Mouse (Mus musculus) liver, embryonic 14.5 days (tissue): ENCODE results near the gene Gm49380. TPM values are rescaled to one million over a fixed set of nuclear protein-coding genes. Genes with fewer than 3 reads are reported as not detected.
A peak's percentile ranks its signal among the peaks of the same experiment; 100 is the strongest.

Source experiments
- ATAC-seq: fragments of 200-750 bp; cut with Nextera tagmentation; 2 replicates; pipeline ENCODE4 v1.8.0; 2017; ENCODE audit warnings: moderate number of reproducible peaks, mild to moderate bottlenecking, moderate library complexity; ENCODE audit not compliant: insufficient read depth
- DNase-seq, 3 experiments: peaks; one replicate each; pipeline ENCODE4 v3.0.0-alpha.2; 2012 to 2013; ENCODE audit warnings: low read depth in 3 of 3, low spot score in 3 of 3
- H3K27ac ChIP-seq: fragments of 300-500 bp; sonication (generic); 2 replicates; pipeline ENCODE4 v1.5.1; 2014; ENCODE audit warnings: moderate library complexity, mild to moderate bottlenecking, control low read depth, inconsistent platforms
- H3K27me3 ChIP-seq: fragments of 300-500 bp; sonication (generic); 2 replicates; pipeline ENCODE4 v1.6.1; 2014; ENCODE audit warnings: mild to moderate bottlenecking, low read length, moderate library complexity; ENCODE audit not compliant: control insufficient read depth, insufficient read depth
- H3K36me3 ChIP-seq: fragments of 300-500 bp; sonication (generic); replicated peaks from 2 replicates; pipeline ENCODE4 v1.6.1; 2014; ENCODE audit warnings: low read depth; ENCODE audit not compliant: control insufficient read depth, insufficient read depth
- H3K4me1 ChIP-seq, 2 experiments: fragments of 200-500 bp in 1 of 2; fragments of 300-500 bp in 1 of 2; sonication (generic) in 1 of 2; replicated peaks; 2 replicates each; pipeline ENCODE4 v1.6.1; 2012 to 2014; ENCODE audit warnings: antibody characterized with exemption in 1 of 2, inconsistent platforms in 1 of 2, low read length in 1 of 2; ENCODE audit not compliant: control insufficient read depth in 2 of 2, insufficient read depth in 2 of 2
- H3K4me2 ChIP-seq: fragments of 300-500 bp; sonication (generic); 2 replicates; pipeline ENCODE4 v1.6.1; 2014; ENCODE audit warnings: low read depth, mild to moderate bottlenecking, control low read depth, moderate library complexity
- H3K4me3 ChIP-seq, 2 experiments: fragments of 200-500 bp in 1 of 2; fragments of 300-500 bp in 1 of 2; sonication (generic) in 1 of 2; 2 replicates each; pipeline ENCODE4 v1.5.1; 2012 to 2014; ENCODE audit warnings: low read depth in 2 of 2, low read length in 2 of 2, mild to moderate bottlenecking in 2 of 2, control low read depth in 1 of 2, inconsistent platforms in 1 of 2, moderate library complexity in 1 of 2; ENCODE audit not compliant: insufficient read depth in 1 of 2
- H3K9ac ChIP-seq: fragments of 300-500 bp; sonication (generic); replicated peaks from 2 replicates; pipeline ENCODE4 v1.6.1; 2014; ENCODE audit warnings: mild to moderate bottlenecking, control low read depth, moderate library complexity
- H3K9me3 ChIP-seq: fragments of 300-500 bp; sonication (generic); 2 replicates; pipeline ENCODE4 v1.6.1; 2016; ENCODE audit warnings: low read length, mixed read lengths; ENCODE audit not compliant: control insufficient read depth
- CTCF ChIP-seq: IDR thresholded peaks from 2 replicates; pipeline ENCODE4 v1.5.1; 2016; ENCODE audit warnings: antibody characterized with exemption, low read depth, control low read depth
- EP300 ChIP-seq: IDR thresholded peaks from 2 replicates; pipeline ENCODE4 v1.6.1; 2016; ENCODE audit warnings: antibody characterized with exemption, low read depth
- WGBS: fragments of 180-500 bp; shearing (Covaris S2); extraction: QIAGEN DNeasy Blood & Tissue Kit; methylation state at CpG from one replicate; pipeline ENCODE4 v1.1.7; 2014; ENCODE audit not compliant: insufficient replicate concordance; 5-methylcytosine and 5-hydroxymethylcytosine counted together
- polyA plus RNA-seq, 2 experiments: library from polyadenylated mRNA; depleted of rRNA in 1 of 2; stranded (reverse) in 1 of 2; unstranded in 1 of 2; fragments of >200 nt; fragmentation: Nextera tagmentation in 1 of 2; extraction: Ambion mirVana in 1 of 2; gene quantifications; 2 replicates each; pipeline versions ENCODE4 v1.2.1 to v1.2.3; 2012 to 2014

Gm49380 gene
- polyA plus RNA-seq, 2 experiments, result 0.09 TPM; not detected in 1

DNA sequence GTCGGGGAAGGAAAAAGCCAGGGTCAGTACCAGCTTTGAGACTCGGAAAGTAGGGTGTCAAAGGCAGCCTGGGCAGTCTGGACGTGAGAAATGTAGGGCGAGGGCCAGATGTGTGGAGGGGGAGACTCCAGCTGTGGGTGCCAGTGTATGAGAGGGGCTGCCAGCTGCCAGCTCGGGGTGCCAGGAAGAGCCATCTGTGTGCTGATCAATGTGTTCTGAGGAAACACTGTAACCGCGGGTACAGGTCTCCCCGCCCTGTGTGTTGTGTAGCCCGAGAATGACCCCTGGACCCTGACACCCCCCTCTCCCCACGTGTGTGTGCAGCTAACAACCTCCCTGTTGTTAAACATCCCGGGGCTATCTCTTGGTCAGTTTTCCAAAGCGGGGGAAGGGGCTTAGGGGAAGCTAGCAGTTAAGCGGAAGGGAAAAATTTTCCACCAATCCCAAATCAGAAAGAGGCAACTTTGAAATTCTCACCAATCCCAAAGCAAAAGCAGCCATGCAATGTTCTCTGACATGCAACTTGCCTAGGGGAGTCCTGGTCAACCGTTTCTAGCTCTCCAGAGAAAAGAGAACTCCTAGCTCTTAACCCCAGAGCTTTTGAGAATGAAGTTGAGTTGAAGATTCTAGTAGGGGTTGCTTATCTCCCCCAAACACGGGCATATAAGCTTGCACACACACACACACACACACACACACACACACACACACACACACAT lies 45.9 kb downstream of the Gm49380 start:
- H3K36me3 ChIP-seq, result no peaks in the 10 kb centered on the region
- peak overlapping the region; percentile 53 to 58 for H3K4me3 ChIP-seq
- no peak overlapping the region for H3K27ac ChIP-seq
- peaks cover 4 to 5% of the 10 kb centered on the region in 2 experiments; a peak in 2 of 4 replicates for H3K4me1 ChIP-seq
- no peak for DNase-seq
- peak overlapping the region; percentile 80 for H3K4me2 ChIP-seq
- H3K9me3 ChIP-seq, result no peaks in the 10 kb centered on the region
- TF ChIP-seq EP300 (no peak), CTCF (no peak)
- peaks cover 2% of the 10 kb centered on the region for H3K27me3 ChIP-seq
- H3K9ac ChIP-seq, result peak overlapping the region; percentile 50
- ATAC-seq, result peak; percentile 47; the same call in 1 of the 2 replicates
- WGBS, result 6% methylated on average over 15 of the region's 15 CpGs

DNA sequence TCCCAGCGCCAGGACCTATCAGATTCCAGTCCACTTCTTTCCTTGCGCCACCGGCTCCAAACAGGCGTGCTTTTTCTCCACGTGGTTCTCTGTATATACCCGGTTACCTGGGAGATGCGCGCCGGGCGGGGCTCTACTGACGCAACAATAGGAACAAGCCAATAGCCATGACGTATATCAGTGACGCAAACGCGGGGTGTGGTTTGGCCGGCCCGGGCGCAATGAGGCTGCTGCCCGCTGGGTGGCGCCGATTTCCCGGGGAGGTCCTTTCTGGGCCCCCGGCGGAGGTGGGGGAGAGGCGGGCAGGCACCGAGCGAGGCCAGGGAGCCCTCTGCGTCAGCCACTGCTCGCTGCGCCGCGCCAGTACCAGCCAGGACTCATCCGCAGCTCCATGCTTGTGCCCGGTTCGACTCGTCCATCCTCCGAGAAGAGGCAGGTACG lies 46.5 kb downstream of the Gm49380 start, which contains the start of gene Usp2:
TSS of gene Usp2 (plus strand) at position 237 of the 441 bp plus-strand sequence.
- H3K4me1 ChIP-seq, result peaks cover 4 to 5% of the 10 kb centered on the region in 2 experiments; a peak in 2 of 4 replicates
- H3K4me3 ChIP-seq, result peak within 1 kb of the TSS; percentile 53 to 58
- peaks cover 2% of the 10 kb centered on the region for H3K27me3 ChIP-seq
- peak; percentile 85 to 91 (median 87) for DNase-seq
- no peaks in the 10 kb centered on the region for H3K9me3 ChIP-seq
- H3K27ac ChIP-seq, result no peak within 1 kb of the TSS
- peak; percentile 93 for ATAC-seq
- peak within 1 kb of the TSS; percentile 80 for H3K4me2 ChIP-seq
- WGBS, result under 1% methylated on average over 38 of the region's 38 CpGs
- no peak for TF ChIP-seq EP300
- peak; percentile 84 for TF ChIP-seq CTCF
- peak within 1 kb of the TSS; percentile 50 for H3K9ac ChIP-seq
- H3K36me3 ChIP-seq, result no peaks in the 10 kb centered on the region

DNA sequence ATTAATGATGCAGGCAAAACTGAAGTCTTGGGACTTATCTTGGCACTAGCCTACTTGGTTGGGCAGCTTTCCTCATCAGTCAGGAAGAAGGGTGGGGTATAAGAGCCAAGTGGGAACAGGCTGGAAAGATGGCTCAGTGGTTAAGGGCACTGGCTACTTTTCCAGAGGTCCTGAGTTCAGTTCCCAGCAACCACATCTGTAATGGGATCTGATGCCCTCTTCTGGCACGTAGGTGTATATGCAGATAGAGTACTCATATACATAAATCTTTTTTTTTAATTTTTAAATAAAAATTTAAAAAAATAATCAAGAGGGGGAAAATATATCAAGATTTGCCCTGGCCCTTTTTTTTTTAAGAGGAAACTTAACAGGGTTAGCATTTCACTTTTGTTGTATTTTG lies 48.1 kb downstream of the Gm49380 start:
- Histone ChIP-seq H3K36me3 (no peaks in the 10 kb centered on the region), H3K9ac (no peak overlapping the region), H3K4me3 (no peak overlapping the region), H3K9me3 (no peaks in the 10 kb centered on the region), H3K27ac (no peak overlapping the region), H3K4me2 (no peak overlapping the region), H3K27me3 (no peaks in the 10 kb centered on the region; the same call in 1 of the 2 replicates), H3K4me1 (peaks cover 4 to 5% of the 10 kb centered on the region in 2 experiments; a peak in 2 of 4 replicates)
- TF ChIP-seq CTCF (peak; percentile 29; the same call in 1 of the 2 replicates), EP300 (no peak)
- ATAC-seq (no peak), DNase-seq (no peak)
- WGBS, result 28% methylated on average over 1 of the region's 1 CpGs

DNA sequence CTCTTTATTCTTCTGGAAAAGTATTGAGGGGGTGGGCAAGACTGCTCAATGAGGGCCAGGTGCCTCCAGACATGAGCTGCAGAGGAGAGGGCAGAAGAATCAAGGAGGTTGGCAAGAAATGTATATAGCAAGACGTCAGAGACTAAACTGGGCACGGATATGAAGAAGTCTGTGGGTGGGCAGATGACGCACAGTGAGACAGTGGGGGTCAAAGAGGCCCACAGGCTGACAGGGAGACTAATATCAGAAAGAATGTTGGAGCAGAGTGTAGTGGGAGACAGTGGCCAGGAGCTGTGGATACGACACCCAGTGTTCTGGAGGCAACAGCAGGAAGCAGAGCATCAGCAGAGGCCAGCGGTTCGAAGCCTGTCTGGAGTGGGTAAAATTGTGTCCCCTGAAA lies 54.7 kb downstream of the Gm49380 start:
- TF ChIP-seq EP300, result no peak
- TF ChIP-seq CTCF, result no peak
- Histone ChIP-seq H3K9ac (no peak overlapping the region), H3K4me1 (no peaks in the 10 kb centered on the region), H3K4me3 (no peak overlapping the region), H3K27ac (no peak overlapping the region), H3K27me3 (no peaks in the 10 kb centered on the region; the same call in 1 of the 2 replicates), H3K9me3 (no peaks in the 10 kb centered on the region), H3K36me3 (no peaks in the 10 kb centered on the region), H3K4me2 (no peak overlapping the region)
- WGBS, result 63% methylated on average over 6 of the region's 6 CpGs
- DNase-seq, result no peak
- ATAC-seq, result no peak

DNA sequence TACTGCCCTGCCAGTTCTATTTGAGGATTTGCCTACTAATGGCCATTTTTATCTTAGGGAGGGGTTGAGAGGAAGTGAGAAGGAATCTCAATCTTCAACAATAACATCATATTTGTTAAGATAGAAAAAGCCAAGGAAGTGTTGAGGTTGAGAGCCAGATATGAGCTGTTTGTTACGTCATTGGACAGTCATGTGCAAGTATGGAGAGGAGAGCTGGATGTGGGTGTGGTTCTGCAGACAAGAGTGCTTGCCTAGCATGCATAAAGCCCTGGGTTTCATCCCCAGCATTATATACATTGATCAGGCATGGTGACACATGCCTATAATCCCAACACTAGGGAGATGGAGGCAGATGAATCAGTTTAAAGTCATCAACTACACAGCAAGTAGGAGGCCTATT lies 59.4 kb downstream of the Gm49380 start:
- Histone ChIP-seq H3K4me2 (no peak overlapping the region), H3K27ac (no peak overlapping the region), H3K4me3 (no peak overlapping the region), H3K9me3 (no peaks in the 10 kb centered on the region), H3K27me3 (no peaks in the 10 kb centered on the region), H3K36me3 (no peaks in the 10 kb centered on the region), H3K9ac (no peak overlapping the region), H3K4me1 (no peaks in the 10 kb centered on the region)
- 24% methylated on average over 1 of the region's 1 CpGs for WGBS
- no peak for TF ChIP-seq EP300
- no peak for TF ChIP-seq CTCF
- DNase-seq (no peak), ATAC-seq (no peak)
